ENCODE assay signal across 7 mouse cellular contexts in the genomic region with DNA sequence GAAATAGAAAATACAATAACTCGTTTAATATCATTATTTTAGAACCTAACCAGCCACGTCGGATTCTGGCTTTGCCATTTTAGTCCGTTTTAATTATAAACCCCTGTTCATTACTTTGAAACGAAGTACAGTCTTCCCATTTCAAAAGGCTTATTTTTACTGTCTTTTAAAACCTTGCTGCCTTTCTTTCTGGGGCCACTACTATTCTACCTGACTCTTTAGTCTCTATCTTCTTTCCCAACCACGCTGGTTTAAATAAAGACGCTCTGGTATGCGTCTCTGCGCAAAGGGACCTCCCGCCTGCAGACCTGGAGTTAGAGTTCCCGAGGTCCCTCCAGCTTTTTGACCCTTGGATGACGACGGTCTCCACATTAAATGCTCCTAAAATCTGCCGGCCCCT. TPM values are rescaled to one million over a fixed set of nuclear protein-coding genes. Genes with fewer than 3 reads are reported as not detected.
DNase-seq lines count a peak whose midpoint lies in the region; ATAC-seq and TF ChIP-seq lines count a peak whose summit lies in the region.

No protein-coding gene starts in this region.

- H3K9me3 ChIP-seq in kidney, embryonic 14.5 days (ENCODE audit: control insufficient read depth, low read length): no peaks in the 10 kb centered on the region
- H3K9me3 ChIP-seq in embryonic facial prominence, embryonic 15.5 days (replicated peaks): no peaks in the 10 kb centered on the region
- H3K9me3 ChIP-seq in liver, embryonic 13.5 days (replicated peaks): no peaks in the 10 kb centered on the region

- H3K4me3 ChIP-seq in kidney, embryonic 14.5 days (ENCODE audit: low read length): peak overlapping the region; percentile 43
- H3K4me3 ChIP-seq in brown adipose tissue, adult 24 weeks (ENCODE audit: insufficient read depth, low read depth, low read length): peak overlapping the region; percentile 75
- peak overlapping the region; percentile 43 for H3K4me3 ChIP-seq in embryonic facial prominence, embryonic 15.5 days (replicated peaks)
- H3K4me3 ChIP-seq in liver, embryonic 13.5 days (replicated peaks): peak overlapping the region; percentile 45; the same call in 1 of the 2 replicates
- H3K4me3 ChIP-seq in cerebellum, adult 2 months (replicated peaks; ENCODE audit: insufficient read depth, low read depth, low read length): no peak overlapping the region

- no peak for TF ChIP-seq POLR2A in cerebellum, adult 2 months (IDR thresholded peaks at IDR 0.05; ENCODE audit: borderline replicate concordance, insufficient read depth, low read length)

- 1% methylated on average over 14 of the region's 14 CpGs for WGBS in kidney, embryonic 14.5 days
- WGBS in embryonic facial prominence, embryonic 15.5 days: 2% methylated on average over 14 of the region's 14 CpGs
- WGBS in liver, embryonic 13.5 days (ENCODE audit: insufficient replicate concordance): under 1% methylated on average over 14 of the region's 14 CpGs
- WGBS in cerebellum, adult 2 months: 2% methylated on average over 14 of the region's 14 CpGs

- DNase-seq in kidney, adult 18-20 months: no peak
- no peak for DNase-seq in liver, embryonic 13.5 days
- DNase-seq in cerebellum, adult 2 months: no peak

- H3K4me1 ChIP-seq in kidney, embryonic 14.5 days (ENCODE audit: control insufficient read depth, insufficient read depth, low read length): peaks cover 3% of the 10 kb centered on the region; the same call in 1 of the 2 replicates
- peaks cover 7% of the 10 kb centered on the region for H3K4me1 ChIP-seq in brown adipose tissue, adult 24 weeks (ENCODE audit: control insufficient read depth, insufficient read depth, insufficient read length, low read length)
- H3K4me1 ChIP-seq in embryonic facial prominence, embryonic 15.5 days: peaks cover 19% of the 10 kb centered on the region
- H3K4me1 ChIP-seq in liver, embryonic 13.5 days (replicated peaks): peaks cover 12% of the 10 kb centered on the region; the same call in 1 of the 2 replicates
- H3K4me1 ChIP-seq in cerebellum, adult 2 months (ENCODE audit: control insufficient read depth, insufficient read depth, low read length): peaks cover 3% of the 10 kb centered on the region; the same call in 1 of the 2 replicates

- no peak overlapping the region for H3K4me2 ChIP-seq in kidney, embryonic 14.5 days (replicated peaks; ENCODE audit: low read depth, low read length)
- no peak overlapping the region for H3K4me2 ChIP-seq in embryonic facial prominence, embryonic 15.5 days (replicated peaks)
- H3K4me2 ChIP-seq in liver, embryonic 13.5 days: no peak overlapping the region

- no peak overlapping the region for H3K27ac ChIP-seq in kidney, embryonic 14.5 days (ENCODE audit: low read depth, low read length)
- 0 out of 2 replicates have a peak overlapping the region, but pooled peaks have one; percentile 30 for H3K27ac ChIP-seq in brown adipose tissue, adult 24 weeks (replicated peaks; ENCODE audit: low read depth, low read length)
- H3K27ac ChIP-seq in embryonic facial prominence, embryonic 15.5 days (replicated peaks): no peak overlapping the region
- H3K27ac ChIP-seq in liver, embryonic 13.5 days: no peak overlapping the region
- no peak overlapping the region for H3K27ac ChIP-seq in cerebellum, adult 2 months (ENCODE audit: insufficient read depth, low read length)

- peaks cover 93% of the 10 kb centered on the region for H3K27me3 ChIP-seq in kidney, embryonic 14.5 days (ENCODE audit: control insufficient read depth, insufficient read depth, low read length)
- peaks cover 92% of the 10 kb centered on the region for H3K27me3 ChIP-seq in embryonic facial prominence, embryonic 15.5 days
- peaks cover 93% of the 10 kb centered on the region for H3K27me3 ChIP-seq in liver, embryonic 13.5 days
- peaks cover 6% of the 10 kb centered on the region; the same call in 1 of the 2 replicates for H3K27me3 ChIP-seq in cerebellum, adult 2 months (ENCODE audit: control insufficient read depth, insufficient read depth, low read length)

- H3K36me3 ChIP-seq in kidney, embryonic 14.5 days (ENCODE audit: control insufficient read depth, insufficient read depth, low read length): no peaks in the 10 kb centered on the region
- no peaks in the 10 kb centered on the region for H3K36me3 ChIP-seq in embryonic facial prominence, embryonic 15.5 days
- no peaks in the 10 kb centered on the region for H3K36me3 ChIP-seq in liver, embryonic 13.5 days

- no peak for TF ChIP-seq CTCF in cerebellum, adult 2 months (IDR thresholded peaks at IDR 0.05; ENCODE audit: borderline replicate concordance, insufficient read depth, low read depth, low read length)

- no peak for ATAC-seq in kidney, embryonic 14.5 days (ENCODE audit: low FRiP score, low TSS enrichment)
- ATAC-seq in embryonic facial prominence, embryonic 15.5 days (ENCODE audit: insufficient number of reproducible peaks, low FRiP score, low TSS enrichment, low read depth): no peak
- ATAC-seq in liver, embryonic 13.5 days (ENCODE audit: low read depth): no peak
- no peak for ATAC-seq in megakaryocyte-erythroid progenitor cell, adult 5-6 weeks (replicated peaks; ENCODE audit: low FRiP score, low TSS enrichment, poor library complexity, severe bottlenecking)

- peak overlapping the region; percentile 55; the same call in 1 of the 2 replicates for H3K9ac ChIP-seq in kidney, embryonic 14.5 days (ENCODE audit: low read depth, low read length)
- H3K9ac ChIP-seq in embryonic facial prominence, embryonic 15.5 days: no peak overlapping the region
- H3K9ac ChIP-seq in liver, embryonic 13.5 days: no peak overlapping the region

RNA-seq across cellular contexts. Expression of a gene that starts 1.4 kb away (rescaled TPM):
- polyA plus RNA-seq in kidney, embryonic 14.5 days (2014; fragmentation: Nextera tagmentation; extraction: Ambion mirVana): 12.5 and 20.0 TPM in 2 replicates
- 15.6 and 24.1 TPM in 2 replicates for polyA plus RNA-seq in brown adipose tissue, adult 24 weeks (2012; ENCODE audit: insufficient read depth, insufficient read length, missing spikeins)
- polyA plus RNA-seq in embryonic facial prominence, embryonic 15.5 days (2015; fragmentation: Nextera tagmentation; extraction: Ambion mirVana): 10.3 and 12.9 TPM in 2 replicates
- 2.4 and 2.8 TPM in 2 replicates for polyA plus RNA-seq in liver, embryonic 13.5 days (2015; fragmentation: Nextera tagmentation; extraction: Ambion mirVana)
- not detected in 2 replicates for total RNA-seq in megakaryocyte-erythroid progenitor cell, adult 5-6 weeks (2014; fragmentation: Nextera tagmentation)
- total RNA-seq in megakaryocyte-erythroid progenitor cell, adult 5-6 weeks (2017): not detected in 2 replicates
- polyA plus RNA-seq in cerebellum, adult 2 months (2012; rRNA removed): 21.4 and 24.7 TPM in 2 replicates
